Mouse (Mus musculus): ENCODE data around the gene Gm17349. TPM values are rescaled to one million over a fixed set of nuclear protein-coding genes. Genes with fewer than 3 reads are reported as not detected.

Gm17349 gene
- polyA plus RNA-seq, 1 experiment from 2014 or later: not detected

DNA sequence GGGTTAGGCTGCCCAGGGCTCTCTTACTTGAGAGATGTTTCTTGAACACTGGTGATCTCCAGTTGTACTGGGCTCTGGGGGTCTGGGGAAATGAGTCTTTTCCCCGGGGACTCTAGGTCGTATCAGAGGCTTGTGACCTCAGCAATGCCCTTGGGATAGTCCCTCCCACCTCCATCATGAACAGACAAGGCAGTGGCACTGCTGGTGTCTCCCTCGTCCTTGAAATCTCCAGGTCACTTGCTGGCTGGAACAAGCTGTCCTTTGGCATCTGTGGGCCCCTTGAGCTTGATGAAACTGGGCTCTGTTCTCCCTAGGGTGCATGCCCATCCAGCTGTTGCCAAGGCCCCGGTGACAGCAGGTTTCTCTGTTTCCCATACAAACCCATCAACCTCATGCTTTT lies 8.9 kb upstream of the Gm17349 start:
- 73% methylated on average over 4 of the region's 4 CpGs for WGBS
- Histone ChIP-seq H3K27ac (ENCODE audit: low read length) (no peak overlapping the region; the same call in 1 of the 2 replicates), H3K36me3 (ENCODE audit: control insufficient read depth, insufficient read depth, low read length) (peaks cover 18% of the 10 kb centered on the region; the same call in 1 of the 2 replicates)

DNA sequence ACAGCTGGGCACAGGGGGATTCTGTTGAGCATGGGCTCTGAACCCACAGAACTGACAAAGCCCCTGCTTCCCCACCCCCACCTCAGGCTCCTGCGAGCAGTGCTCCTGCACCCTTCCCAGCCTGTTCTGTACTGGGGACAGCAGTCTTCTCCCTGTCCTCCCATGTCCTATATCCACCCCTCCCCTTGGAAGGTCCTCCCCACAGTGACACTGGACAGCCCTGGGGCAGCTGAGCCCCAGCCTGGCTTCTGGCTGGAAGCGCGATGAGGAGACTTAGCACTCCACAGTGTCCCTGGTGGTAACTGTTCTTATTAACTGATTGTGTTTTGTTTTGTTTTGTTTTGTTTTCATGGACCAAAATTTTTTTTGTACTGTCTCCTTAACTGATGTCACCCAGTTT lies 8.3 kb upstream of the Gm17349 start:
- Histone ChIP-seq H3K4me3 (replicated peaks; ENCODE audit: low read length) (no peak overlapping the region), H3K27me3 (ENCODE audit: control insufficient read depth, insufficient read depth, low read length) (no peaks in the 10 kb centered on the region), H3K9me3 (replicated peaks; ENCODE audit: control insufficient read depth, low read length) (no peaks in the 10 kb centered on the region), H3K36me3 (ENCODE audit: control insufficient read depth, insufficient read depth, low read length) (peaks cover 21% of the 10 kb centered on the region; the same call in 1 of the 2 replicates), H3K4me2 (ENCODE audit: low read depth, low read length) (no peak overlapping the region), H3K9ac (ENCODE audit: low read length) (no peak overlapping the region), H3K4me1 (ENCODE audit: control insufficient read depth, insufficient read depth, low read length) (no peaks in the 10 kb centered on the region), H3K27ac (ENCODE audit: low read length) (no peak overlapping the region)
- 84% methylated on average over 3 of the region's 3 CpGs for WGBS
- no peak for ATAC-seq (ENCODE audit: insufficient read depth, low FRiP score)

More for the DNA sequence above, 8.9 kb upstream of the Gm17349 start:
- no peak overlapping the region for H3K4me3 ChIP-seq (replicated peaks; ENCODE audit: low read length)
- no peaks in the 10 kb centered on the region for H3K27me3 ChIP-seq (ENCODE audit: control insufficient read depth, insufficient read depth, low read length)
- H3K9me3 ChIP-seq (replicated peaks; ENCODE audit: control insufficient read depth, low read length): no peaks in the 10 kb centered on the region
- no peak overlapping the region for H3K4me2 ChIP-seq (ENCODE audit: low read depth, low read length)
- H3K4me1 ChIP-seq (ENCODE audit: control insufficient read depth, insufficient read depth, low read length): no peaks in the 10 kb centered on the region
- ATAC-seq (ENCODE audit: insufficient read depth, low FRiP score): no peak
- no peak overlapping the region for H3K9ac ChIP-seq (ENCODE audit: low read length)

DNA sequence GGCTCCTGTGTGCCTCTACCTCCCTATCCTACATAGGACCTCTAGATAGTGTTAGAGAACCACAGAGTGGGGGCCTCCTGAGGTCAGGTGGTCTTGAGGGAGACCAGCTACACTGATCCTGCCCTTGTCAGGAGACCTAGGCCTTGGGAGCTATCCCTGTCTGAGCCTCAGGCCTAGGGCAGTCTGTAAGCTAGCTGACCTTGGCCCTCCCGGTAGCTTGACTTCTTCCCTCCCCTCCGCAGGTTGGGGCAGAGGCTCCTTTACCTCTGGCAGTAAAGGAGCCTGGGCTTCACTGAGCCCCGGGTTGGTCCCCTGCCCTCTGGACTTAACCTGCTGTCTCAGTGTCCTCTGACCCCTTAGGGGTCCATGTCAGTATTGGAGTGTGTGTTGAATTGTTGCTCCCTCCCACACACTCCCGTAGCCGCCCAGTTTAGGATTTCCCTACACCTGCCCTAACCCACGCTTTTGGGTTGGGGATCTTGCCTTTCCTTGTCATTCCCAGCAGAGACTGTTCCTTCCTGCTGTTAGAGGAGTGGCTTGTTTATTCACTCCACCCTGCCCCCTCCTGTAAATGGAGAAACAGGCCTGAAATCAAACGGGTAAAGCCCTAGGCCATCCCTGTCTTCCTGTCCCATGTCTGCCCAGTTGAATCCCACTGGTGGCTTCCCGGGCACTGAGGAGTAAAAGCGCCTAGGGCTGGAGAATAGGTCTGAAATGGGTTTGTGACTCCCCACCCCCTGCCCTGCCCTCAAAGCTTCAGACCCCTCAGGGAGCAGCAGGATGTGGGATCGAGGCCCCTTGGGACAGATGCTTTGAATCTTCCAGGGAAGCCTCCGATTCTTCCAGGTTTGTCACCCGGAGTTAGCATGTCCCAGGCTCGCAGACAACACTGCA lies 7.6 kb upstream of the Gm17349 start:
- H3K36me3 ChIP-seq (ENCODE audit: control insufficient read depth, insufficient read depth, low read length): peaks cover 24% of the 10 kb centered on the region; the same call in 1 of the 2 replicates
- no peaks in the 10 kb centered on the region for H3K4me1 ChIP-seq (ENCODE audit: control insufficient read depth, insufficient read depth, low read length)
- no peak; the same call in 1 of the 2 replicates for ATAC-seq (ENCODE audit: insufficient read depth, low FRiP score)
- H3K27ac ChIP-seq (ENCODE audit: low read length): no peak overlapping the region
- no peaks in the 10 kb centered on the region for H3K27me3 ChIP-seq (ENCODE audit: control insufficient read depth, insufficient read depth, low read length)
- WGBS: 64% methylated on average over 13 of the region's 13 CpGs
- no peak overlapping the region for H3K4me3 ChIP-seq (replicated peaks; ENCODE audit: low read length)
- H3K4me2 ChIP-seq (ENCODE audit: low read depth, low read length): no peak overlapping the region
- H3K9ac ChIP-seq (ENCODE audit: low read length): no peak overlapping the region
- H3K9me3 ChIP-seq (replicated peaks; ENCODE audit: control insufficient read depth, low read length): no peaks in the 10 kb centered on the region

GRCm38 (mm10) chr15:99711491-99711890 lies 6.2 kb upstream of the Gm17349 start:
- Histone ChIP-seq H3K4me3 (replicated peaks; ENCODE audit: low read length) (no peak overlapping the region), H3K36me3 (ENCODE audit: control insufficient read depth, insufficient read depth, low read length) (peaks cover 33% of the 10 kb centered on the region), H3K27ac (ENCODE audit: low read length) (no peak overlapping the region), H3K4me2 (ENCODE audit: low read depth, low read length) (no peak overlapping the region), H3K9me3 (replicated peaks; ENCODE audit: control insufficient read depth, low read length) (no peaks in the 10 kb centered on the region), H3K4me1 (ENCODE audit: control insufficient read depth, insufficient read depth, low read length) (no peaks in the 10 kb centered on the region), H3K27me3 (ENCODE audit: control insufficient read depth, insufficient read depth, low read length) (no peaks in the 10 kb centered on the region), H3K9ac (ENCODE audit: low read length) (no peak overlapping the region)
- WGBS: 63% methylated on average over 3 of the region's 3 CpGs
- ATAC-seq (ENCODE audit: insufficient read depth, low FRiP score): no peak

- H3K27ac ChIP-seq (ENCODE audit: low read length): no peak overlapping the region
- no peak for ATAC-seq (ENCODE audit: insufficient read depth, low FRiP score)
- WGBS: 89% methylated on average over 10 of the region's 10 CpGs
Observed at GRCm38 (mm10) chr15:99710221-99711190, 5.2 kb upstream of the Gm17349 start.

DNA sequence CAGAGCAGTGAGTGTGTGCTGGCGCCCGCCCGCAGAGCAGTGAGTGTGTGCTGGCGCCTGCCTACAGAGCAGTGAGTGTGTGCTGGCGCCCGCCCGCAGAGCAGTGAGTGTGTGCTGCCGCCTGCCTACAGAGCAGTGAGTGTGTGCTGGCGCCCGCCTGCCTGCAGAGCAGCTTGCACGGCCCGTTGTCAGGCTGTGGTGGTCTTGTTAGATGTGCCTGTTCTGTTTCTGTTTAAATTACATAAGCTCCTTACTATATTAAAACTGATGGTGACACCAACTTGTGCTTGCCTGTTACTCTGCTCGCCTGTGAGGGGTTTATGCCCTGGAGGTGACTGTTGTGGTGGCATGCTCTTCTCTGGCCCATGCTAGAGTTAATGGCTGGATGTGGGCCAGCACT lies 2.9 kb upstream of the Gm17349 start:
- WGBS: 96% methylated on average over 13 of the region's 13 CpGs
- Histone ChIP-seq H3K4me2 (ENCODE audit: low read depth, low read length) (no peak overlapping the region), H3K27me3 (ENCODE audit: control insufficient read depth, insufficient read depth, low read length) (no peaks in the 10 kb centered on the region), H3K36me3 (ENCODE audit: control insufficient read depth, insufficient read depth, low read length) (peaks cover 26% of the 10 kb centered on the region), H3K4me3 (replicated peaks; ENCODE audit: low read length) (no peak overlapping the region), H3K9me3 (replicated peaks; ENCODE audit: control insufficient read depth, low read length) (no peaks in the 10 kb centered on the region), H3K4me1 (ENCODE audit: control insufficient read depth, insufficient read depth, low read length) (peaks cover 5% of the 10 kb centered on the region), H3K27ac (ENCODE audit: low read length) (no peak overlapping the region), H3K9ac (ENCODE audit: low read length) (no peak overlapping the region)
- ATAC-seq (ENCODE audit: insufficient read depth, low FRiP score): no peak

More at GRCm38 (mm10) chr15:99710221-99711190, 5.2 kb upstream of the Gm17349 start:
- Histone ChIP-seq H3K9ac (ENCODE audit: low read length) (no peak overlapping the region), H3K36me3 (ENCODE audit: control insufficient read depth, insufficient read depth, low read length) (peaks cover 33% of the 10 kb centered on the region), H3K9me3 (replicated peaks; ENCODE audit: control insufficient read depth, low read length) (no peaks in the 10 kb centered on the region), H3K4me1 (ENCODE audit: control insufficient read depth, insufficient read depth, low read length) (no peaks in the 10 kb centered on the region), H3K4me2 (ENCODE audit: low read depth, low read length) (no peak overlapping the region), H3K27me3 (ENCODE audit: control insufficient read depth, insufficient read depth, low read length) (no peaks in the 10 kb centered on the region), H3K4me3 (replicated peaks; ENCODE audit: low read length) (no peak overlapping the region)

DNA sequence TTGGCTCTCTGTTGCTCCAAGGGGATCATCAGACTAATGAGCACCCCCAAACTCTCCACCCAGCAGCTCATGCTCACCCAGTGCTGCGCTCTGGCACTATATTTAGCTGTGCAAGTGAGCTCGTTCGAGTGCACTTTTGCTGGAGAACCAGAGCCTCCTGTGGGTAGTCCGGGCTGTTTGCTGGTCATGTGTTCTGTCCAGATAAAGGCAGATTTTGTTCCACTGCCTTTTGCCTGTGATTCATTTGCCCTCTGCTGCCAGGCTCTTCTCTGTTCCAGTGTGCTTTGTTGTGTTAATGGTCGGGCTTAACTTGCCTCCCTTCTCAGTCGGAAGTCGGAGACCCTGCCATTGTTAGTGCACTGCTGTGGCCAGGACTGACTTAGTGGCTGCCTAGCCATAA lies 409 bp downstream of the Gm17349 start:
- Histone ChIP-seq H3K9ac (ENCODE audit: low read length) (no peak overlapping the region), H3K27ac (ENCODE audit: low read length) (peak overlapping the region; percentile 56; the same call in 1 of the 2 replicates), H3K9me3 (replicated peaks; ENCODE audit: control insufficient read depth, low read length) (no peaks in the 10 kb centered on the region), H3K27me3 (ENCODE audit: control insufficient read depth, insufficient read depth, low read length) (no peaks in the 10 kb centered on the region), H3K4me2 (ENCODE audit: low read depth, low read length) (no peak overlapping the region), H3K4me3 (replicated peaks; ENCODE audit: low read length) (no peak overlapping the region), H3K36me3 (ENCODE audit: control insufficient read depth, insufficient read depth, low read length) (peaks cover 19% of the 10 kb centered on the region), H3K4me1 (ENCODE audit: control insufficient read depth, insufficient read depth, low read length) (peaks cover 23% of the 10 kb centered on the region)
- WGBS: 80% methylated on average over 7 of the region's 7 CpGs
- ATAC-seq (ENCODE audit: insufficient read depth, low FRiP score): no peak

DNA sequence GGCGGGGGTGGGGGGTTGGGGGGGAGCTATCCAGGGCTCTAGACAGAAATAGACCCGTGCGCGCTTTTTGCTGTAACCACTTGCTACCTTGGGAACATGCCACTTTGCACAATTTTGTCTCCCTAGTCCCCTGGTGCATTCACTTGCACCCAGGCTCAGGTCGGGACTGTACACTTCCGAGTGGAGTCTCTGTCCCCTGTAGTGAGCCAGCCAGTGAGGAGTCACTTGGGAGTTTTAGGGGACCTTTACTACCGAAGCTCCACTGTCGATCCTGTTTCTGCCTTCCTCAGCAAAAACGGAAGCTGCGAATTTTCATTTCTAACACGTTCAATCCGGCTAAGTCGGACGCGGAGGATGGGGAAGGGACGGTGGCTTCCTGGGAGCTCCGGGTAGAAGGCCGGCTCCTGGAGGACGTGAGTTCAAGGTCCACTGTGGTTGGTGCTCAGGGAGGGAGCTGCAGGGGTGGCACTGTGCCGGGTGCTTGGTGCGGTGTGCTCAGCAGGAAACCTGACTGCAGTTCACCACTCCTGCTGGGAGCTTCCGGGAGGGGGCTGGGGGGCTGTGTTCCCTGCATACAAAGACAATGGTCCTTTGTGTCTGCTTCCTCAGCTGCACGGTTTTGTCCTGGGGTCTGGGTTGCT lies 1.1 kb downstream of the Gm17349 start:
- Histone ChIP-seq H3K27me3 (ENCODE audit: control insufficient read depth, insufficient read depth, low read length) (no peaks in the 10 kb centered on the region), H3K4me2 (ENCODE audit: low read depth, low read length) (peak overlapping the region; percentile 21; the same call in 1 of the 2 replicates), H3K9ac (ENCODE audit: low read length) (no peak overlapping the region), H3K4me1 (ENCODE audit: control insufficient read depth, insufficient read depth, low read length) (peaks cover 23% of the 10 kb centered on the region), H3K4me3 (replicated peaks; ENCODE audit: low read length) (no peak overlapping the region), H3K27ac (ENCODE audit: low read length) (peak overlapping the region; percentile 56), H3K36me3 (ENCODE audit: control insufficient read depth, insufficient read depth, low read length) (peaks cover 14% of the 10 kb centered on the region), H3K9me3 (replicated peaks; ENCODE audit: control insufficient read depth, low read length) (no peaks in the 10 kb centered on the region)
- 56% methylated on average over 23 of the region's 23 CpGs for WGBS
- no peak for ATAC-seq (ENCODE audit: insufficient read depth, low FRiP score)
